Mouse (Mus musculus): Measurements from ENCODE around the gene Rrp9.

Rrp9 gene

DNA sequence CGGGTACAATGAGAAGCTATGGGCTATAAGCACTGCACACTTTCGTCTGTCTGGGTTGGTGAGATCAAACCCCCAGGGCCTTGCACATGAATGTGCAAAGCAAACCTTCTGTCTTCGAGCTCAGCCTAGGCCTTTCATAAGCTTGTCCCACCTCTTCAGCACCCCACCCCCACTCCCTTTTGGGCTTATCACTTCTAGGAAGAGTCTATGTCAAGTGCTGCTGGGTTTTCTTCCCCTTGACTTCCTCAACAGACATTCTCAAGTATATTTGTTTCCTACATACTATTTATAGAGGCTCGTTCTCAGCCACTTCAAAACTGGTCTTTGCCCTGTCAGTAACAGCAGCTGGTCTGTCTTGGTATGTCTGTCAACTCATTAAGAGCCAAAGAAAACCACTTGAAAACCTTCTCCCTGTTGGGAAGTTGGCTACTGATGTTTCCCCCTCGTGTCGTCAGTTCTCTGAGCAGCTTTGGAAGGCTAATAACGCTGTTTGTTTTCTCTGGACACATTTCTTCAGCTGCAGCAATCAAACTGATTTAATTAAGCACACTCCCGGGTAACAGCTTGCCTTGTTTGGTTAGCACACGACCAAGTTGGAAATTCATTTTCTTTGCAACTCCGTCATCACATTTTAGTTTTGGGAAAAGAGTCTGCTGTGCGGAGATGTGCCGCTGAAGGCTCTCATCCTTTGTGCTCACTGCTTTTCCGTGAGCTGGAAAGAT lies 37.1 kb downstream of the Rrp9 start:
- TF ChIP-seq GATA4 (IDR thresholded peaks at IDR 0.05; ENCODE audit: insufficient replicate concordance, low read length): no peak

DNA sequence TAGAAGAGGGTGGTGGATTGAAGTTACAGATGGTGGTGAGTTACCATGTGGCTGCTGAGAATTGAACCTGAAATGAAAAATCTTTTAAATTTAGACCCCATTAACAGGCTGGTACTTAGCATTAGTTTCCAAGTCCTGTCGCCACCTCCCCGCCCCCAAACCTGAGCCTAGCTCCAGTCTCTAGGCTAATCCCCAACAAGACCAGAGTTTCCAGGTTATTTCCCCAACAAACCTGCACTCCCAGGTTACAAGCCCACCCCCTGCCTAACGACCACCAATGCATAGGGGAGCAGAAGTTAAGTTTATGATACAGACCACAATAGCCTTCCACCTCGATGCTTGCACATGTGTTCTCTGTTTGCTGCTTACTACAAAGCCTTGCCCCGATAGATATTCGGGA lies 37.8 kb downstream of the Rrp9 start:
- TF ChIP-seq GATA4 (IDR thresholded peaks at IDR 0.05; ENCODE audit: insufficient replicate concordance, low read length): no peak

DNA sequence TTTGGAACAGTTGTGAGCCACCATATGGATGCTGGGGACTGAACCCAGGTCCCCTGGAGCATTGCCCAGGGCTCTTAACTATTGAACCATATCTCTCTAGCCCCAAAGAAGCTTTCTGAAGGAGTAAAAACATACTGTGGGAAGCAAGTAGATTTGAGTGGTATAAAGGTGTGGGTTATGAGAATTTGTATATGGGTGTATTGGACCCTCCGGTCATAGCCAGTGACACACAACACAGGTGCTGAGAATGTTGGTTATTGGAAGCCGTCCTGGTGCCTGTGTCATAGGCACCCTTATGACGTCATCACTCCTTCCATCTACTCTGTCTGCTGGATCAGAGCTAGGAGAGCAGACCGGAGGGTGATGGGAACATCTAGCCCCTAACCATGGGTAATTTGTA lies 38.5 kb downstream of the Rrp9 start, which contains the start of gene Iqcf5:
TSS of gene Iqcf5 (plus strand) at position 301 of the 400 bp plus-strand sequence.
- TF ChIP-seq GATA4 (IDR thresholded peaks at IDR 0.05; ENCODE audit: insufficient replicate concordance, low read length): no peak

GRCm38 (mm10) chr9:106519433-106519832 lies 43.7 kb downstream of the Rrp9 start:
- no peak for TF ChIP-seq GATA4 (IDR thresholded peaks at IDR 0.05; ENCODE audit: insufficient replicate concordance, low read length)

GRCm38 (mm10) chr9:106519909-106520308 lies 44.1 kb downstream of the Rrp9 start:
- no peak for TF ChIP-seq GATA4 (IDR thresholded peaks at IDR 0.05; ENCODE audit: insufficient replicate concordance, low read length)

DNA sequence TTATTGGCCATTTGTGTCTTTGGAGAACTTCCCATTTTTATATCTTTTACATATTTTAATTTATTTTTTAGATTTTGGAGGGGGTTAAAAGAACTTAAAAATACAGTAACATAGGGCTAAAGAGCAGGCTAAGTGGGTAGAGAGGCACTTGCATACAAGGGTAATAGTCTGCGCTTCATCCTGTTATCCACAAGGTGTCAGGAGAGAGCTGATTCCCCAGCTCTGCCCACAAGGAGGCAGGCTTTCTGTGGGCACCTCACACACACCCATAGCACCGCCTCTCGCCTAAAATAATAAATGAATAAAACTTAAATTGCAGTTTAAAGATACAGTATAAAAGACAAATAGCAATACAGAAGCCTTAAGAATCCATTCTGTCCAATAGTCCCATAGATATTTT lies 56.1 kb downstream of the Rrp9 start:
- TF ChIP-seq GATA4 (IDR thresholded peaks at IDR 0.05; ENCODE audit: insufficient replicate concordance, low read length): no peak

DNA sequence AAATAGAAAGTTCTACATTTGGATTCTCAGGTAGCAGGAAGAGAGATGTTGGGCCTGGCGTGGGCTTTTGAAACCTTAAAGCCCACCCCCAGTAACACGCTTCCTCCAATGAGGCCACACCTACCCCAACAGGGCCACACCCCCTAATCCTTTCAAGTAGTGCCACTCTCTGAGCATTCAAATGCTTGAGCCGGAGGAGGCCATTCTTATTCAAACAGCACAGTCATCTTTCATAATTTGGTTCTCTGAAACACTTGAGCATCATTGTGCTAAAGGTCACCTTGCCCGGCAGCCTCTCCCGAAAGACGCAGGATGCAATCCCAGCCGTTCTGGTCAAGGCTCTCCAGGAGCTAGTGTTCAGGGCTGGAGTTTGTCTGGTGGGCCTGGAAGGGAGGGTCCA lies 58.5 kb downstream of the Rrp9 start:
- TF ChIP-seq GATA4 (IDR thresholded peaks at IDR 0.05; ENCODE audit: insufficient replicate concordance, low read length): no peak

DNA sequence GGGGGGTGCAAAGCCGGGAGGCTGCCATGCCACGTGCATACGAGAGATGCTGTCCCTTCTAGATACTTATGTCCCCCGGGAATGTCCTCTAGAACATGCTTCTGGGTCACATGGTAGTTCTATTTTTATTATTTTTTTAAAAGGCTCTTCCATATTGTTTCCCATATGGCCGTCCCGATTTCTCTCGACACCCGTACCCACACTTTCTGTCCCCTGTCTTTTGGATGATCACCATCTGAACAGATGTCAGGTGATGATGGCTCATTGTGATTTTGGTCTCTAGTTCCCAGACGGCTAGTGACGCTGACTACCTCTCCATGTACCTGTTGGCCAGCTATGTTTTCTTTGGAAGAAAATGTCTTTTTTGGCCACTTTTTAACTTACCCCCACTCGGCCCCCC lies 59.2 kb downstream of the Rrp9 start:
- TF ChIP-seq GATA4 (IDR thresholded peaks at IDR 0.05; ENCODE audit: insufficient replicate concordance, low read length): no peak

Data from liver, adult (tissue).